Mouse (Mus musculus) neural tube, embryonic 14.5 days (tissue): Measurements from ENCODE around the gene Hnrnph2. TPM values are rescaled to one million over a fixed set of nuclear protein-coding genes. Genes with fewer than 3 reads are reported as not detected.
A peak's percentile ranks its signal among the peaks of the same experiment; 100 is the strongest.

Experiments used
- ATAC-seq: fragments of 200-750 bp; cut with Nextera tagmentation; 2 replicates; pipeline ENCODE4 v1.8.0; 2017; ENCODE audit warnings: low read depth, mild to moderate bottlenecking, moderate TSS enrichment, moderate library complexity
- H3K27ac ChIP-seq: fragments of 300-500 bp; sonication (generic); 2 replicates; pipeline ENCODE4 v1.5.1; 2014; ENCODE audit warnings: low read depth, mild to moderate bottlenecking, control low read depth, low read length, moderate library complexity, mixed read lengths
- H3K27me3 ChIP-seq: fragments of 300-500 bp; sonication (generic); 2 replicates; pipeline ENCODE4 v1.6.1; 2014; ENCODE audit warnings: low read length; ENCODE audit not compliant: control insufficient read depth, insufficient read depth
- H3K36me3 ChIP-seq: fragments of 300-500 bp; sonication (generic); 2 replicates; pipeline ENCODE4 v1.6.1; 2014; ENCODE audit warnings: low read length, mixed read lengths; ENCODE audit not compliant: control insufficient read depth, insufficient read depth
- H3K4me1 ChIP-seq: fragments of 300-500 bp; sonication (generic); 2 replicates; pipeline ENCODE4 v1.6.1; 2014; ENCODE audit warnings: low read length; ENCODE audit not compliant: control insufficient read depth, insufficient read depth
- H3K4me2 ChIP-seq: fragments of 300-500 bp; sonication (generic); 2 replicates; pipeline ENCODE4 v1.6.1; 2014; ENCODE audit warnings: mild to moderate bottlenecking, low read depth, low read length, control low read depth
- H3K4me3 ChIP-seq: fragments of 300-500 bp; sonication (generic); 2 replicates; pipeline ENCODE4 v1.5.1; 2014; ENCODE audit warnings: low read depth, low read length, control low read depth, mixed read lengths
- H3K9ac ChIP-seq: fragments of 300-500 bp; sonication (generic); replicated peaks from 2 replicates; pipeline ENCODE4 v1.6.1; 2014; ENCODE audit warnings: low read depth, mild to moderate bottlenecking, control low read depth, low read length, mixed read lengths
- H3K9me3 ChIP-seq: fragments of 300-500 bp; sonication (generic); 2 replicates; pipeline ENCODE4 v1.6.1; 2016; ENCODE audit warnings: low read length; ENCODE audit not compliant: control insufficient read depth
- WGBS: fragments of 180-500 bp; shearing (Covaris S2); extraction: QIAGEN DNeasy Blood & Tissue Kit; methylation state at CpG from one replicate; pipeline ENCODE4 v1.1.7; 2014; 5-methylcytosine and 5-hydroxymethylcytosine counted together
- polyA plus RNA-seq: library from polyadenylated mRNA; unstranded; fragments of >200 nt; fragmentation: Nextera tagmentation; extraction: Ambion mirVana; gene quantifications from 2 replicates; pipeline ENCODE4 v1.2.1, GENCODE M21; 2014

The Hnrnph2 gene
- polyA plus RNA-seq, 1 experiment from 2014 or later: 88.0 TPM

- WGBS: 90% methylated on average over 11 of the region's 11 CpGs
- Histone ChIP-seq H3K36me3 (no peaks in the 10 kb centered on the region), H3K27me3 (no peaks in the 10 kb centered on the region), H3K4me2 (no peak within 1 kb of the TSS), H3K9ac (no peak within 1 kb of the TSS), H3K4me1 (no peaks in the 10 kb centered on the region), H3K9me3 (no peaks in the 10 kb centered on the region), H3K4me3 (no peak within 1 kb of the TSS), H3K27ac (no peak within 1 kb of the TSS)
- no peak for ATAC-seq
Observed at GRCm38 (mm10) chrX:134582888-134583669, 17.9 kb upstream of the Hnrnph2 start, which contains the start of gene Btk. Btk (minus strand) TSS chrX:134583570.

- H3K9ac ChIP-seq: peak within 1 kb of the TSS; percentile 47
- peak; percentile 98 for ATAC-seq
- no peaks in the 10 kb centered on the region for H3K4me1 ChIP-seq
- no peaks in the 10 kb centered on the region for H3K9me3 ChIP-seq
- no peaks in the 10 kb centered on the region for H3K36me3 ChIP-seq
- H3K27ac ChIP-seq: peak within 1 kb of the TSS; percentile 71
- peak within 1 kb of the TSS; percentile 41 for H3K4me3 ChIP-seq
- 14% methylated on average over 45 of the region's 45 CpGs for WGBS
- H3K4me2 ChIP-seq: peak within 1 kb of the TSS; percentile 61
- H3K27me3 ChIP-seq: no peaks in the 10 kb centered on the region
Observed at GRCm38 (mm10) chrX:134585103-134586002, 15.6 kb upstream of the Hnrnph2 start, which contains the start of gene Rpl36a. Rpl36a (plus strand) TSS chrX:134585654.

- Histone ChIP-seq H3K27ac (no peak overlapping the region), H3K27me3 (no peaks in the 10 kb centered on the region)
- WGBS: 34% methylated on average over 8 of the region's 8 CpGs
Observed at GRCm38 (mm10) chrX:134586447-134586846, 14.5 kb upstream of the Hnrnph2 start.

GRCm38 (mm10) chrX:134588261-134588660, 12.7 kb upstream of the Hnrnph2 start:
- no peak overlapping the region for H3K4me2 ChIP-seq
- no peaks in the 10 kb centered on the region for H3K9me3 ChIP-seq
- no peaks in the 10 kb centered on the region for H3K27me3 ChIP-seq
- no peak overlapping the region for H3K4me3 ChIP-seq
- no peak for ATAC-seq
- no peaks in the 10 kb centered on the region for H3K36me3 ChIP-seq
- H3K27ac ChIP-seq: no peak overlapping the region
- no peak overlapping the region for H3K9ac ChIP-seq
- WGBS: 87% methylated on average over 4 of the region's 4 CpGs
- H3K4me1 ChIP-seq: no peaks in the 10 kb centered on the region

More at GRCm38 (mm10) chrX:134586447-134586846, 14.5 kb upstream of the Hnrnph2 start:
- H3K4me2 ChIP-seq: peak overlapping the region; percentile 61
- no peaks in the 10 kb centered on the region for H3K9me3 ChIP-seq
- H3K4me1 ChIP-seq: no peaks in the 10 kb centered on the region
- no peaks in the 10 kb centered on the region for H3K36me3 ChIP-seq
- peak overlapping the region; percentile 47 for H3K9ac ChIP-seq
- H3K4me3 ChIP-seq: peak overlapping the region; percentile 41
- ATAC-seq: no peak

GRCm38 (mm10) chrX:134588997-134589396, 12.0 kb upstream of the Hnrnph2 start:
- H3K4me3 ChIP-seq: no peak overlapping the region

GRCm38 (mm10) chrX:134589836-134590235, 11.1 kb upstream of the Hnrnph2 start:
- Histone ChIP-seq H3K36me3 (no peaks in the 10 kb centered on the region), H3K27me3 (no peaks in the 10 kb centered on the region), H3K9me3 (no peaks in the 10 kb centered on the region), H3K4me2 (no peak overlapping the region), H3K4me3 (no peak overlapping the region), H3K27ac (no peak overlapping the region), H3K4me1 (no peaks in the 10 kb centered on the region), H3K9ac (no peak overlapping the region)
- WGBS: 74% methylated on average over 5 of the region's 5 CpGs
- ATAC-seq: no peak

More at GRCm38 (mm10) chrX:134588997-134589396, 12.0 kb upstream of the Hnrnph2 start:
- H3K27me3 ChIP-seq: no peaks in the 10 kb centered on the region
- 77% methylated on average over 3 of the region's 3 CpGs for WGBS
- H3K9me3 ChIP-seq: no peaks in the 10 kb centered on the region
- H3K4me1 ChIP-seq: no peaks in the 10 kb centered on the region
- H3K36me3 ChIP-seq: no peaks in the 10 kb centered on the region
- no peak overlapping the region for H3K27ac ChIP-seq
- ATAC-seq: no peak
- H3K4me2 ChIP-seq: no peak overlapping the region
- H3K9ac ChIP-seq: no peak overlapping the region

- Histone ChIP-seq H3K27ac (peak overlapping the region; percentile 24), H3K4me3 (peak overlapping the region; percentile 51), H3K4me2 (peak overlapping the region; percentile 53), H3K9me3 (no peaks in the 10 kb centered on the region), H3K36me3 (no peaks in the 10 kb centered on the region), H3K9ac (peak overlapping the region; percentile 37), H3K27me3 (no peaks in the 10 kb centered on the region), H3K4me1 (peaks cover 9% of the 10 kb centered on the region; the same call in 1 of the 2 replicates)
- WGBS: 19% methylated on average over 10 of the region's 10 CpGs
- ATAC-seq: 0 out of 2 replicates have a peak, but pooled peaks have one; percentile 2
Observed at GRCm38 (mm10) chrX:134599922-134600565, 935 bp upstream of the Hnrnph2 start.

- H3K4me2 ChIP-seq: peak overlapping the region; percentile 54
- H3K36me3 ChIP-seq: no peaks in the 10 kb centered on the region
- H3K4me1 ChIP-seq: peaks cover 9% of the 10 kb centered on the region; the same call in 1 of the 2 replicates
- peak overlapping the region; percentile 51 for H3K4me3 ChIP-seq
- peak; percentile 84 for ATAC-seq
- WGBS: 10% methylated on average over 40 of the region's 43 CpGs
- H3K27me3 ChIP-seq: no peaks in the 10 kb centered on the region
- peak overlapping the region; percentile 56 for H3K9ac ChIP-seq
- no peaks in the 10 kb centered on the region for H3K9me3 ChIP-seq
- peak overlapping the region; percentile 91 for H3K27ac ChIP-seq
Observed at GRCm38 (mm10) chrX:134601380-134602120, 571 bp downstream of the Hnrnph2 start.
